In the genomic region with DNA sequence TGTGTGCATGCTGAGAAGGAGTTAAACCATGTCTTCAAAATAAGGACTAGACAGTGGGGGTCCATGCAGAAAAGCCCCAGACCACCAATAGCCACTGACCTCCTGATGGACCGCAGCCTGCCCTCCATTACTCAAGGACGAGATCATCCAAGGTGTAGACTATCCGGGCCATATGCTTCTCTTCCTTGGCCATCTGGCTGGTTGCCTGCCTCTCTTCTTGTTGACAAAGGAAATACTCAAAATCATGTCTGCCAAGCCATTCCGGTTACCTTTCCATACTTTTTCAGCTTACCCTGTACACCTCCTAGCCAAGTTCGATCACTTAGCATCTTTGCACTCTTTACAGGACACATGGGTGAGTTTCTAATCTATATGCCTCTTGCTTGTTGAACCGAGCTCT, we compare ENCODE assay signal across 13 mouse cellular contexts.
"Had no signal": no experiment of that assay in that cellular context is flagged by ENCODE, and none has a peak within 500 bp of the region (broad histone marks: within the 10 kb centered on the region; RNA-seq: fewer than 3 reads in every experiment).

No protein-coding gene starts in this region.

- H3K9me3 ChIP-seq: limb, embryonic 10.5 days; liver, embryonic 15.5 days; midbrain, embryonic 10.5 days; midbrain, embryonic 15.5 days had no signal

- H3K4me1 ChIP-seq: limb, embryonic 10.5 days; liver, embryonic 15.5 days; midbrain, embryonic 15.5 days had no signal

- ATAC-seq: lung, postnatal 0 days; midbrain, embryonic 15.5 days had no signal

- H3K4me3 ChIP-seq: left cerebral cortex, adult 2 months; limb, embryonic 10.5 days; liver, embryonic 15.5 days; midbrain, embryonic 10.5 days; midbrain, embryonic 15.5 days had no signal

- DNase-seq: kidney, postnatal 4 days; lung, adult 2 months; lung, postnatal 4 days; right cerebral cortex, postnatal 14 days; thymus, postnatal 4 days had no signal

- H3K27me3 ChIP-seq: liver, embryonic 15.5 days; midbrain, embryonic 15.5 days had no signal

- H3K4me2 ChIP-seq: liver, embryonic 11.5 days; liver, embryonic 15.5 days; midbrain, embryonic 15.5 days had no signal

- H3K36me3 ChIP-seq: limb, embryonic 10.5 days; liver, embryonic 15.5 days; midbrain, embryonic 10.5 days; midbrain, embryonic 15.5 days had no signal

- H3K27ac ChIP-seq: kidney, postnatal 0 days; left cerebral cortex, adult 2 months; limb, embryonic 10.5 days; liver, embryonic 15.5 days; midbrain, embryonic 10.5 days; midbrain, embryonic 15.5 days had no signal

- H3K9ac ChIP-seq: liver, embryonic 15.5 days; midbrain, embryonic 15.5 days had no signal
